Mouse (Mus musculus): Measurements from ENCODE around the gene Gm5431. TPM values are rescaled to one million over a fixed set of nuclear protein-coding genes. Genes with fewer than 3 reads are reported as not detected.
"Not testable (repeated sequence)": the region's sequence is repeated elsewhere in the genome, so short reads cannot be mapped to it uniquely, and the experiment has no call there.

Gene Gm5431
- polyA plus RNA-seq, 1 experiment from 2014 or later: 2.7 TPM

DNA sequence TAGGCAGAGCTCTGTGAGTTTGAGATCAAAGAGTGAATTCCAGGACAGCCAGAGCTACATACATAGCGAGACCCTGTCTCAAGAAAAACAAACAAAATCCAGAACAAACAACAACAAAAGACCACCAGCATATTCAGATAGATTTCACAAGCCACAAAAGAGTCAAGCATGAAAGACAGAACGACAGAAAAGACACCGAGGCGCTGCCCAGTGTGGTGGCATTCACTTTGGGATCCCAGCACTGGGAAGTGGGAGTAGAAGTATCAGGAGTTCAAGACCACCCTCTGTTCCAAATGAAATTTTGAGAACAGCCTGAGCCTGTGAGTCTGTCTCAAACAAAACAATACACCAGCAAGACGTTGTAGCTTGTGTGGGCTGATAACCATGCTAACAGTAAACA, 55.1 kb downstream of the Gm5431 start:
- Histone ChIP-seq H3K4me1 (replicated peaks; ENCODE audit: control insufficient read depth, insufficient read depth, low read length) (no peaks in the 10 kb centered on the region), H3K36me3 (ENCODE audit: control insufficient read depth, insufficient read depth) (no peaks in the 10 kb centered on the region), H3K27me3 (replicated peaks; ENCODE audit: control insufficient read depth, insufficient read depth, low read length) (no peaks in the 10 kb centered on the region), H3K9ac (ENCODE audit: low read depth, low read length) (no peak overlapping the region), H3K27ac (ENCODE audit: low read depth, low read length) (no peak overlapping the region), H3K4me3 (ENCODE audit: low read depth, low read length) (no peak overlapping the region), H3K9me3 (ENCODE audit: control insufficient read depth) (no peaks in the 10 kb centered on the region), H3K4me2 (replicated peaks; ENCODE audit: low read depth) (no peak overlapping the region)
- no peak for TF ChIP-seq CTCF (IDR thresholded peaks at IDR 0.05; ENCODE audit: low read depth)
- ATAC-seq: no peak
- 72% methylated on average over 5 of the region's 5 CpGs for WGBS

DNA sequence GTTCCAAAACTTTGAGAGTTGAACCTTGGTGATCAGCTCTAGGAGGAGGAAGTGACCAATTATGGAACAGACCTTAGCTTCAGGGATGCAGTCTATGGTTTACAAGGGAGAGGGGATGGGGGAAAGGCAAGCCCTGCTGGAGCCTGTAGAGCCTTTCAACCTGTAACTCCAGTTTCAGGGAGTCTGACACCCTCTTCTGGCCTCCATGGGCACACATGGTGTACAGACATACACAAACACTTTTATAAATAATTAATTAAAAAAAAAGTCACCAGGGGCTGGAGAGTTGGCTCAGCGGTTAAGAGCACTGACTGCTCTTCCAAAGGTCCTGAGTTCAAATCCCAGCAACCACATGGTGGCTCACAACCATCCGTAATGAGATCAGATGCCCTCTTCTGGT, 55.7 kb downstream of the Gm5431 start:
- not testable (repeated sequence) for H3K27me3 ChIP-seq (replicated peaks; ENCODE audit: control insufficient read depth, insufficient read depth, low read length); H3K9me3 ChIP-seq (ENCODE audit: control insufficient read depth); H3K9ac ChIP-seq (ENCODE audit: low read depth, low read length); H3K4me3 ChIP-seq (ENCODE audit: low read depth, low read length); H3K4me2 ChIP-seq (replicated peaks; ENCODE audit: low read depth); ATAC-seq; H3K36me3 ChIP-seq (ENCODE audit: control insufficient read depth, insufficient read depth); H3K4me1 ChIP-seq (replicated peaks; ENCODE audit: control insufficient read depth, insufficient read depth, low read length); H3K27ac ChIP-seq (ENCODE audit: low read depth, low read length)
- 85% methylated on average over 2 of the region's 2 CpGs for WGBS
- TF ChIP-seq CTCF (IDR thresholded peaks at IDR 0.05; ENCODE audit: low read depth): 0 out of 2 replicates have a peak, but pooled peaks have one; percentile 8

DNA sequence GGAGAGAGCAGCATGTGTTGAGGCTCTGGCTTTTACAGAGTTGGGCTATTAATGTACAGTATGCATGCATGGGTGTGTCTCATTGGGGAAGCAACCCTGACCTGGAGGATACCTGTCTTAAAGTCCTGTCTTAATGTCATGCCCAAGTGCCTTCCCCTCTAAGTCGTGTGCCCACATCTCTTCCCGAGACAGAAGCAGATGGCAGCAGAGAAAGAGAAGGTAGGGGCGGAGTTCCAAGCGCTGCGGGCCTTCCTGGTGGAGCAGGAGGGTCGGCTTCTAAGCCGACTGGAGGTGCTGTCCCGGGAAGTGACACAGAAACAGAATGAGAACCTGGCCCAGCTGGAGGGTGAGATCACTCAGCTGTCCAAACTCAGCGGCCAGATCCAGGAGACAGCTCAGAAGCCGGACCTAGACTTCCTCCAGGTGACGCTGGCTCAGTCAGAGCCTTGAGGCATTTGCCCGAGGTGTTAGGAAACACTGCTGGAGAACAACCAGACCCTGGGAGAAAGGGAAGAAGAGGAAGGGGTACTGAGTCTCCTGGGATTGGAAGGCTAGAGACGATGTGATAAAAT, 56.7 kb downstream of the Gm5431 start:
- Histone ChIP-seq H3K4me2 (replicated peaks; ENCODE audit: low read depth) (no peak overlapping the region), H3K4me3 (ENCODE audit: low read depth, low read length) (no peak overlapping the region), H3K9me3 (ENCODE audit: control insufficient read depth) (no peaks in the 10 kb centered on the region), H3K27ac (ENCODE audit: low read depth, low read length) (no peak overlapping the region), H3K27me3 (replicated peaks; ENCODE audit: control insufficient read depth, insufficient read depth, low read length) (no peaks in the 10 kb centered on the region), H3K4me1 (replicated peaks; ENCODE audit: control insufficient read depth, insufficient read depth, low read length) (no peaks in the 10 kb centered on the region), H3K36me3 (ENCODE audit: control insufficient read depth, insufficient read depth) (no peaks in the 10 kb centered on the region), H3K9ac (ENCODE audit: low read depth, low read length) (no peak overlapping the region)
- WGBS: 42% methylated on average over 13 of the region's 13 CpGs
- TF ChIP-seq CTCF (IDR thresholded peaks at IDR 0.05; ENCODE audit: low read depth): no peak
- no peak for ATAC-seq

DNA sequence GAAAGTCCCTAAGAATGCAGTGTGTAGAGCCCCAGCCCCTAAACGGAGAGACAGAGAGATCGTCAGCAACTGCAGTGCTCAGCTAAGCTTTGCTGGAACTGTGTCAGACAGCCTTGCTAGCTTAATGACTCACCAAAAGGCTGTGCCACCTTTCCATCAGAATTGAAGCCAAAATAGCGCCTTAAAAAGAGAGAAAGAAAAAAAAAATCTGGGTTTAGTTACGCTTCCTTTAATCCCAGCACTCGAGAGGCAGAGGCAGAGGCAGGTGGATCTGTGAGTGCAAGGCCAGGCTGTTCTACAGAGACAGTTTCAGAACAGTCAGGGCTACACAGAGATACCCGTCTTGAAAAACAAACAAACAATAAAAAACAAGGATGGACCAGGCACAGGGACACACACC, 57.7 kb downstream of the Gm5431 start:
- no peak overlapping the region for H3K27ac ChIP-seq (ENCODE audit: low read depth, low read length)
- no peaks in the 10 kb centered on the region for H3K4me1 ChIP-seq (replicated peaks; ENCODE audit: control insufficient read depth, insufficient read depth, low read length)
- 59% methylated on average over 6 of the region's 6 CpGs for WGBS
- no peak overlapping the region for H3K9ac ChIP-seq (ENCODE audit: low read depth, low read length)
- no peaks in the 10 kb centered on the region for H3K9me3 ChIP-seq (ENCODE audit: control insufficient read depth)
- no peak for ATAC-seq
- H3K4me2 ChIP-seq (replicated peaks; ENCODE audit: low read depth): no peak overlapping the region
- no peak for TF ChIP-seq CTCF (IDR thresholded peaks at IDR 0.05; ENCODE audit: low read depth)
- H3K27me3 ChIP-seq (replicated peaks; ENCODE audit: control insufficient read depth, insufficient read depth, low read length): no peaks in the 10 kb centered on the region
- no peaks in the 10 kb centered on the region for H3K36me3 ChIP-seq (ENCODE audit: control insufficient read depth, insufficient read depth)
- H3K4me3 ChIP-seq (ENCODE audit: low read depth, low read length): no peak overlapping the region

DNA sequence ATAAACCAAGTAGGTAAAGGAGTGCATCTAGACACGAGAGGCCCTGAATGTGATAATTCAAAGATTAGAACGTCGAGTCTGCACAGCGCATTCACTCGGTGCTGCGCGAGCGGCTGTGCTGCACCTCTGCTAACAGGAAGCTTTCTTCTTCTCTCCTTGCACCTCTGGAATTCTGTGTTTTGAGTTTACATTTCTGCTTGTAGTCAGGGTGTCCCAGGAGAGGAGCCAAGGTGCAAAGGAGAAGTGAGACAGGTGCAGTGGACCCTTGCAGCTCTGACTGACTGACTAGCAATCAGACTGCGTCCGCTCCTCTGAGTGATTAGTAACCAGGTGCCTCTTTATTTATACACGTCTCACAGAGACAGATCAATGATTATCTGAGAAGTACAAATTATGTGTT, 58.8 kb downstream of the Gm5431 start:
- H3K9ac ChIP-seq (ENCODE audit: low read depth, low read length): no peak overlapping the region
- H3K27me3 ChIP-seq (replicated peaks; ENCODE audit: control insufficient read depth, insufficient read depth, low read length): no peaks in the 10 kb centered on the region
- H3K4me2 ChIP-seq (replicated peaks; ENCODE audit: low read depth): no peak overlapping the region
- TF ChIP-seq CTCF (IDR thresholded peaks at IDR 0.05; ENCODE audit: low read depth): no peak
- no peaks in the 10 kb centered on the region for H3K9me3 ChIP-seq (ENCODE audit: control insufficient read depth)
- 0 out of 2 replicates have a peak, but pooled peaks cover 4% of the 10 kb centered on the region for H3K4me1 ChIP-seq (replicated peaks; ENCODE audit: control insufficient read depth, insufficient read depth, low read length)
- 50% methylated on average over 11 of the region's 11 CpGs for WGBS
- H3K36me3 ChIP-seq (ENCODE audit: control insufficient read depth, insufficient read depth): no peaks in the 10 kb centered on the region
- H3K4me3 ChIP-seq (ENCODE audit: low read depth, low read length): no peak overlapping the region
- ATAC-seq: no peak
- no peak overlapping the region for H3K27ac ChIP-seq (ENCODE audit: low read depth, low read length)

DNA sequence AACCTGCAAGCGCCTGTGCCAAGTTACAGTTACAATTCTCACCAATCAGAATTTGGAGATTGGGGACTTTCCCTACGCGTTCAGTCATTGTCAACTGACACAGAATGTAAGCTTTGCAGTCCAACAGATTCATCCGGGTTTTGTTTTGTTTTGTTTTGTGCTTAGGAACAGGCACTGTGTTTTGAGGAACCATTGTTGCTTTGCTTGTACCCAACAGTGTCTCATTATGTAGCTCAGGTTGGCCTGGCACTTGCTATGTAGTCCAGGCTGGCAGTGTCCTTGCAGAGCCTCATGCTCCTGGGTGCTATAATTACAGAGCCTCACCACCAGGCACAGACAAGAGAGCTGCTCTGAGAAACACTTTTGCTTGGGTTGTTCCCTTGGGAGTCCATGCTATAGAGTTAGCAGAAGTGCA, 59.6 kb downstream of the Gm5431 start:
- 81% methylated on average over 4 of the region's 4 CpGs for WGBS
- H3K4me1 ChIP-seq (replicated peaks; ENCODE audit: control insufficient read depth, insufficient read depth, low read length): 0 out of 2 replicates have a peak, but pooled peaks cover 4% of the 10 kb centered on the region
- no peak for ATAC-seq
- no peak overlapping the region for H3K4me2 ChIP-seq (replicated peaks; ENCODE audit: low read depth)
- no peaks in the 10 kb centered on the region for H3K27me3 ChIP-seq (replicated peaks; ENCODE audit: control insufficient read depth, insufficient read depth, low read length)
- no peak overlapping the region for H3K9ac ChIP-seq (ENCODE audit: low read depth, low read length)
- TF ChIP-seq CTCF (IDR thresholded peaks at IDR 0.05; ENCODE audit: low read depth): no peak
- H3K4me3 ChIP-seq (ENCODE audit: low read depth, low read length): no peak overlapping the region
- no peaks in the 10 kb centered on the region for H3K9me3 ChIP-seq (ENCODE audit: control insufficient read depth)
- no peak overlapping the region for H3K27ac ChIP-seq (ENCODE audit: low read depth, low read length)
- no peaks in the 10 kb centered on the region for H3K36me3 ChIP-seq (ENCODE audit: control insufficient read depth, insufficient read depth)

DNA sequence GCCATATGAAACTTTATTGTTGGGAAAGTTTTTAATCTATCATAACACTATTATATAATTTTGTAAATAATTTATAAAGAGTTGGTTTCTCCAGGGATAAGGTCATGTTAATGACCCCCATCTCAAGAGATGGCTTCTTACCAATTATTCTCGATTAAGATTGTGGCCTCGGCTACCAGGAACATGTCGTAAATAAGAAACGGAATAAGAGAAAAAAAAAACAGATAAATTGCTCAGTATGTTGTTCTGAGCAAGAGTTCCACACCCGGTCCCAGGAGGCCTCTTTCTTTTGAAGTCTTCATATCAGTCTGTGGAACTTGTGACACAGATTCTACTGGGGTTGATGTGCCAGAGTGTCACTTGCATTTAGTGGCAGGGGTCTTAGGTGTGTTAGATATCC, 60.8 kb downstream of the Gm5431 start:
- ATAC-seq: no peak
- H3K9ac ChIP-seq (ENCODE audit: low read depth, low read length): no peak overlapping the region
- no peak overlapping the region for H3K27ac ChIP-seq (ENCODE audit: low read depth, low read length)
- no peak overlapping the region for H3K4me3 ChIP-seq (ENCODE audit: low read depth, low read length)
- H3K27me3 ChIP-seq (replicated peaks; ENCODE audit: control insufficient read depth, insufficient read depth, low read length): no peaks in the 10 kb centered on the region
- H3K4me1 ChIP-seq (replicated peaks; ENCODE audit: control insufficient read depth, insufficient read depth, low read length): peaks cover 4% of the 10 kb centered on the region; the same call in 1 of the 2 replicates
- H3K9me3 ChIP-seq (ENCODE audit: control insufficient read depth): no peaks in the 10 kb centered on the region
- no peak for TF ChIP-seq CTCF (IDR thresholded peaks at IDR 0.05; ENCODE audit: low read depth)
- WGBS: 67% methylated on average over 5 of the region's 5 CpGs
- no peaks in the 10 kb centered on the region for H3K36me3 ChIP-seq (ENCODE audit: control insufficient read depth, insufficient read depth)
- no peak overlapping the region for H3K4me2 ChIP-seq (replicated peaks; ENCODE audit: low read depth)
